Mouse (Mus musculus): ENCODE results near the gene Hcn1. TPM values are rescaled to one million over a fixed set of nuclear protein-coding genes. Genes with fewer than 3 reads are reported as not detected.

The Hcn1 gene
- total and polyA plus RNA-seq, 2 experiments from 2014 or later = 1.7 to 6.9 TPM

- Histone ChIP-seq H3K4me1 (ENCODE audit: insufficient read depth) (no peaks in the 10 kb centered on the region), H3K9ac (no peak overlapping the region), H3K9me3 (ENCODE audit: low read length) (no peaks in the 10 kb centered on the region), H3K27me3 (ENCODE audit: insufficient read depth, low read length) (no peaks in the 10 kb centered on the region), H3K36me3 (ENCODE audit: insufficient read depth) (no peaks in the 10 kb centered on the region), H3K27ac (ENCODE audit: low read depth, low read length) (no peak overlapping the region), H3K4me2 (ENCODE audit: low read depth) (no peak overlapping the region), H3K4me3 (ENCODE audit: low read depth, low read length) (no peak overlapping the region)
- no peak for TF ChIP-seq CTCF (IDR thresholded peaks at IDR 0.05; ENCODE audit: low read depth)
- DNase-seq = no peak
- 74% methylated on average over 1 of the region's 1 CpGs for WGBS
- ATAC-seq = no peak
Measured at GRCm38 (mm10) chr13:117694729-117695332, 92.7 kb downstream of the Hcn1 start.

- DNase-seq (no peak), ATAC-seq (no peak)
- no peak for TF ChIP-seq CTCF (IDR thresholded peaks at IDR 0.05; ENCODE audit: low read depth)
- H3K9ac ChIP-seq = no peak overlapping the region
- no peak overlapping the region for H3K4me3 ChIP-seq (ENCODE audit: low read depth, low read length)
- no peaks in the 10 kb centered on the region for H3K36me3 ChIP-seq (ENCODE audit: insufficient read depth)
- no peaks in the 10 kb centered on the region for H3K27me3 ChIP-seq (ENCODE audit: insufficient read depth, low read length)
- no peaks in the 10 kb centered on the region for H3K9me3 ChIP-seq (ENCODE audit: low read length)
- no peaks in the 10 kb centered on the region for H3K4me1 ChIP-seq (ENCODE audit: insufficient read depth)
- no peak overlapping the region for H3K27ac ChIP-seq (ENCODE audit: low read depth, low read length)
- no peak overlapping the region for H3K4me2 ChIP-seq (ENCODE audit: low read depth)
Measured at GRCm38 (mm10) chr13:117705573-117705972, 103.5 kb downstream of the Hcn1 start.

DNA sequence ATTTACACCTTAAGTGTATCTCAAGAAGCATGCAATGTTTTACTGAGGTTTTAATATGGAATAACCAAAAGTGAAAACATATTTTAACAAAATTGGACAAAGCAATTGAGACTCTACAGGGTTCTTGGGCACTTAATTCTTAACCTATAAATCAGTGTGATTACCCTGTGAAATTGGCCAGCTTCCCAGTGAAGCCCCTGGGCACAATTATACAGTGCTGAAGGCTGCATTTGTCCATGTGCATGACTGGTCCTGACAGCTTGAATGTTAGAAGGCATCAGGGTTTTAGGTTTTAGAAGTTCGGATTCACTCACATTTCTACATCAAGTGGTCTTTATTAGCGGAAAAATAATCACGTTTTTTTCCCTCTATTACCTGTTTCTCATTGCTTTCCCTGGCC is 103.9 kb downstream of the Hcn1 start:
- WGBS = 77% methylated on average over 3 of the region's 3 CpGs
- no peak overlapping the region for H3K4me3 ChIP-seq (ENCODE audit: low read depth, low read length)
- no peaks in the 10 kb centered on the region for H3K4me1 ChIP-seq (ENCODE audit: insufficient read depth)
- no peak for ATAC-seq
- H3K4me2 ChIP-seq (ENCODE audit: low read depth) = no peak overlapping the region
- no peaks in the 10 kb centered on the region for H3K9me3 ChIP-seq (ENCODE audit: low read length)
- H3K9ac ChIP-seq = no peak overlapping the region
- no peak for TF ChIP-seq CTCF (IDR thresholded peaks at IDR 0.05; ENCODE audit: low read depth)
- no peaks in the 10 kb centered on the region for H3K27me3 ChIP-seq (ENCODE audit: insufficient read depth, low read length)
- H3K27ac ChIP-seq (ENCODE audit: low read depth, low read length) = no peak overlapping the region
- H3K36me3 ChIP-seq (ENCODE audit: insufficient read depth) = no peaks in the 10 kb centered on the region
- no peak for DNase-seq

DNA sequence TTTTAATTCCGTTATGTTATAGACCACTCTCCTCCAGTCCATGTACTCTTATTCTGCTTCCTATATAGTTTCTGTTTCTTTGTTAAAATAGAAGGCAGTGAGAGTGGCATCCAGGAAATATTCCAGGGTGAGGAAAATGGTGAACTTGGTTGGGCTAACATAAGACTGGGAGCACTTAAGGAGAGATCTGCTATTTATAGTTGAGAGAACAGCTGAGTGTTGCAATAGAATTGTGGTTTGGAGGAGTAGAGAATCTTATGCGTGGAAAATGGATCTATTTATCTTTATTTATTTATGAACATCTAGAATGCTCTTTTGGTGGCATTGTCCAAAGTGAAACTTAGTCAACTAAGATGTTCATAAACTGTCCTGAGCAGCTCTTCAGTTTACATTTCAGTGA is 104.4 kb downstream of the Hcn1 start:
- 82% methylated on average over 2 of the region's 2 CpGs for WGBS
- no peaks in the 10 kb centered on the region for H3K4me1 ChIP-seq (ENCODE audit: insufficient read depth)
- TF ChIP-seq CTCF (IDR thresholded peaks at IDR 0.05; ENCODE audit: low read depth) = no peak
- H3K4me3 ChIP-seq (ENCODE audit: low read depth, low read length) = no peak overlapping the region
- no peaks in the 10 kb centered on the region for H3K36me3 ChIP-seq (ENCODE audit: insufficient read depth)
- H3K27ac ChIP-seq (ENCODE audit: low read depth, low read length) = no peak overlapping the region
- no peak for ATAC-seq
- no peaks in the 10 kb centered on the region for H3K27me3 ChIP-seq (ENCODE audit: insufficient read depth, low read length)
- no peak for DNase-seq
- no peak overlapping the region for H3K9ac ChIP-seq
- H3K9me3 ChIP-seq (ENCODE audit: low read length) = no peaks in the 10 kb centered on the region
- H3K4me2 ChIP-seq (ENCODE audit: low read depth) = no peak overlapping the region

GRCm38 (mm10) chr13:117706986-117707738 is 105.0 kb downstream of the Hcn1 start:
- DNase-seq (peak; percentile 58), ATAC-seq (peak; percentile 77)
- Histone ChIP-seq H3K36me3 (ENCODE audit: insufficient read depth) (no peaks in the 10 kb centered on the region), H3K4me2 (ENCODE audit: low read depth) (no peak overlapping the region), H3K4me1 (ENCODE audit: insufficient read depth) (no peaks in the 10 kb centered on the region), H3K9me3 (ENCODE audit: low read length) (no peaks in the 10 kb centered on the region), H3K27ac (ENCODE audit: low read depth, low read length) (no peak overlapping the region), H3K4me3 (ENCODE audit: low read depth, low read length) (no peak overlapping the region), H3K27me3 (ENCODE audit: insufficient read depth, low read length) (no peaks in the 10 kb centered on the region), H3K9ac (no peak overlapping the region)
- TF ChIP-seq CTCF (IDR thresholded peaks at IDR 0.05; ENCODE audit: low read depth) = no peak
- WGBS = 82% methylated on average over 11 of the region's 11 CpGs

DNA sequence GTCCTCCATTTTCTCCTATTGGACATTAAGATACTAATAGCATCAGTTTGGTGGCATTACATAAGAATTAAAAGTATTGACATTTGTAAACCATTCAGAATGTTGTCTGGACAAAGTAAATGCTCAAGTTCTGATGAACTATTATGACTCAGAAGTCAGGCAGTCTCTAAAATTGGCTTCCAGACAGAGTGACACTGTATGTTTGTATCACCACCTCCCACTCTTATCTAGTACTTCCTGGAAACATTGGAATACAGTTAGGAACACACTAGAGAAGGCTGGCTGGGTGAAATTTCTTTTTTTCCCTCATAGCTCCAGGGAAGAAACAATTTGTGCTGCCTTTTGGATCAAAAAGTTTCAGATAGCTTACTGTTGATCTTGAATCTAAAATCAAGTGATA is 108.7 kb downstream of the Hcn1 start:
- no peak for TF ChIP-seq CTCF (IDR thresholded peaks at IDR 0.05; ENCODE audit: low read depth)
- no peaks in the 10 kb centered on the region for H3K9me3 ChIP-seq (ENCODE audit: low read length)
- H3K4me3 ChIP-seq (ENCODE audit: low read depth, low read length) = no peak overlapping the region
- no peak overlapping the region for H3K27ac ChIP-seq (ENCODE audit: low read depth, low read length)
- H3K4me2 ChIP-seq (ENCODE audit: low read depth) = no peak overlapping the region
- H3K9ac ChIP-seq = no peak overlapping the region
- no peak for ATAC-seq
- H3K4me1 ChIP-seq (ENCODE audit: insufficient read depth) = no peaks in the 10 kb centered on the region
- H3K27me3 ChIP-seq (ENCODE audit: insufficient read depth, low read length) = no peaks in the 10 kb centered on the region
- H3K36me3 ChIP-seq (ENCODE audit: insufficient read depth) = no peaks in the 10 kb centered on the region
- no peak for DNase-seq

- ATAC-seq (peak; percentile 67), DNase-seq (peak; percentile 53)
- Histone ChIP-seq H3K4me1 (ENCODE audit: insufficient read depth) (no peaks in the 10 kb centered on the region; the same call in 1 of the 2 replicates), H3K4me3 (ENCODE audit: low read depth, low read length) (no peak overlapping the region), H3K9ac (no peak overlapping the region), H3K27me3 (ENCODE audit: insufficient read depth, low read length) (no peaks in the 10 kb centered on the region), H3K27ac (ENCODE audit: low read depth, low read length) (peak overlapping the region; percentile 54; the same call in 1 of the 2 replicates), H3K36me3 (ENCODE audit: insufficient read depth) (no peaks in the 10 kb centered on the region), H3K9me3 (ENCODE audit: low read length) (no peaks in the 10 kb centered on the region), H3K4me2 (ENCODE audit: low read depth) (no peak overlapping the region)
- TF ChIP-seq CTCF (IDR thresholded peaks at IDR 0.05; ENCODE audit: low read depth) = no peak
- WGBS = 41% methylated on average over 4 of the region's 4 CpGs
Measured at GRCm38 (mm10) chr13:117722090-117722489, 120.0 kb downstream of the Hcn1 start.
